In the genomic region with DNA sequence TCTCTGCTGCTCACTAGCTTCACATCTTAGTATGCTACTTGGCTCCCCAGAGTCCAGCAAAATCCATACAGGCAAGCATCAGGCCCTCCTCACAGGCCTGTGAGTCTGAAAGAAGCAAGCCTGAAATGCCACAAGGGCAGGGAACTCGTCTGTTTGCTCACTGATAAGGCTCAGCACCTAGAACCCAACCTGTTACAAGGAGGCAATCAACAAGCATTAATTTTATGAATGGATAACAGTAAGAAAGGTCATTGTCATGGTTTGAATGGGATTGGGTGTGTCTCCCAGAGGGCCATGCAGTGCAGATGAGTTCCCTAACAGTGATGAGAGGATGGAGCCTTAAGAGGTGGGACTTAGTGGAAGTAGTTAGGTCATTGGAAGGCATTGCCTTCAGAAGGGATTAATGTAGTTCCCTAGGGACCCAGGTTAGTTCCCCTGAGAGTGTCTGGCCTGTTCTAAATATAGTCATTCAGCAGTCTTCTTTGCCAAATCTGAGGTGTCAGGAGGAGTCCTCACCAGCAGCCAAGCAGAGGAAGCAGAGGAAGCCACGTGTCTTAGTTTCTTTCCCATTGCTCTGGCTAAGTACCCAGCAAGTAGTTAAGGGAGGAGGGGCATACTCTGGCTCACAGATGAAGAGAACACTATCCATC, we compare ENCODE assay signal across 14 mouse cellular contexts. TPM values are rescaled to one million over a fixed set of nuclear protein-coding genes. Genes with fewer than 3 reads are reported as not detected.
DNase-seq lines count a peak whose midpoint lies in the region; ATAC-seq lines count a peak whose summit lies in the region.
"Had no signal": no experiment of that assay in that cellular context is flagged by ENCODE, and none has a peak within 500 bp of the region (broad histone marks: within the 10 kb centered on the region; RNA-seq: fewer than 3 reads in every experiment).

No protein-coding gene starts in this region.

- H3K36me3 ChIP-seq in heart, embryonic 10.5 days = no peaks in the 10 kb centered on the region
- H3K36me3 ChIP-seq: hindbrain, embryonic 13.5 days; neural tube, embryonic 13.5 days had no signal

- ATAC-seq in megakaryocyte-erythroid progenitor cell, adult 5-6 weeks (replicated peaks; ENCODE audit: low FRiP score, low TSS enrichment, poor library complexity, severe bottlenecking) = peak; percentile 80

- H3K27ac ChIP-seq in heart, embryonic 10.5 days = no peak overlapping the region
- H3K27ac ChIP-seq: neural tube, embryonic 13.5 days had no signal

- H3K4me3 ChIP-seq in heart, embryonic 10.5 days = no peak overlapping the region
- H3K4me3 ChIP-seq: hindbrain, embryonic 13.5 days; neural tube, embryonic 13.5 days had no signal

- peaks cover 44% of the 10 kb centered on the region; the same call in 1 of the 2 replicates for H3K27me3 ChIP-seq in heart, embryonic 10.5 days (ENCODE audit: insufficient read depth, poor library complexity, severe bottlenecking)

- peak; percentile 27 for DNase-seq in heart, adult 8-10 months (ENCODE audit: low spot score)
- no peak for DNase-seq in heart, embryonic 10.5 days (ENCODE audit: low spot score)
- peak; percentile 51 for DNase-seq in 3134 (ENCODE audit: extremely low read depth, insufficient read length, low spot score)
- peak; percentile 29 for DNase-seq in brain, adult 2 months (ENCODE audit: low read depth, low spot score)
- no peak for DNase-seq in layer of hippocampus, adult 9-10 months (ENCODE audit: low spot score)
- no peak for DNase-seq in lung, adult 18-20 months
- DNase-seq: cerebellum, adult 18-20 months; kidney, adult 11 months; kidney, postnatal 25 days; lung, postnatal 10 days; thymus, postnatal 4 days had no signal

- H3K4me1 ChIP-seq in heart, embryonic 10.5 days = peaks cover 16% of the 10 kb centered on the region

- WGBS in heart, embryonic 10.5 days = 55% methylated on average over 2 of the region's 2 CpGs

- no peaks in the 10 kb centered on the region for H3K9me3 ChIP-seq in heart, embryonic 10.5 days
- H3K9me3 ChIP-seq: hindbrain, embryonic 13.5 days; neural tube, embryonic 13.5 days had no signal

RNA-seq across cellular contexts. Expression of a gene that starts 43.3 kb away (rescaled TPM):
- total RNA-seq in heart, adult 8-10 months (2022) = 1 to 10 TPM; 5.7 to 8.1 (median 6.9) TPM
- 16.6 and 20.7 TPM in 2 replicates for polyA plus RNA-seq in heart, embryonic 10.5 days (2016; fragmentation: Nextera tagmentation; extraction: Ambion mirVana)
- total RNA-seq in megakaryocyte-erythroid progenitor cell, adult 5-6 weeks (2014; fragmentation: Nextera tagmentation) = 12.3 and 15.4 TPM in 2 replicates
- 11.1 and 14.3 TPM in 2 replicates for total RNA-seq in megakaryocyte-erythroid progenitor cell, adult 5-6 weeks (2017)

Comparison
In these comparisons a context has a peak if more than half of its experiments do, and no peak if none do; other contexts are left out.
1. DNase-seq: peak in heart, adult 8-10 months (single experiment), 3134 (single experiment) and brain, adult 2 months (single experiment); none in heart, embryonic 10.5 days (single experiment), layer of hippocampus, adult 9-10 months (single experiment) and lung, adult 18-20 months (0 of 2).